Mouse (Mus musculus): Measurements from ENCODE around the gene Olfr56.

DNA sequence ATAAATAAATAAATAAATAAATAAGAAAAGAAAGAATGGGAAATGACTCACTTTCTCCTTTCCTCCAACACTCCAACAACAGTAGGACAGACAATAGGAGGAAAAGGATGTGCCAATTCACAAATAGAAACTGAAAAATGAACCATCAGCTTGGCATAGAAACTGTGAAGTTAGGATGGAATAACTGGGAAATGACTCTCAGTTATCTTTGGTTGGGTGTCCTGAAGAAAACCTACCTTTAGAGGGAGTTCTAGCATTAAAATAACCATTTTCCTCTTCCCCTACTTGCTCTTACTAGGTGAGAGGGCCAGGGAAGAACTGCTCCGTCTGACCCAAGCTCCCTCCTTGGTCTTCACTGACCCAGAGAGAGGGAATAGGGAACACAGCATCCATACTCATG, 127.1 kb downstream of the Olfr56 start:
- TF ChIP-seq GATA1 (IDR thresholded peaks at IDR 0.05; ENCODE audit: low read length) = no peak
- no peak for TF ChIP-seq TAL1 (IDR thresholded peaks at IDR 0.05; ENCODE audit: low read length)
